Mouse (Mus musculus): ENCODE data around the gene Dusp14.

Gene Dusp14

DNA sequence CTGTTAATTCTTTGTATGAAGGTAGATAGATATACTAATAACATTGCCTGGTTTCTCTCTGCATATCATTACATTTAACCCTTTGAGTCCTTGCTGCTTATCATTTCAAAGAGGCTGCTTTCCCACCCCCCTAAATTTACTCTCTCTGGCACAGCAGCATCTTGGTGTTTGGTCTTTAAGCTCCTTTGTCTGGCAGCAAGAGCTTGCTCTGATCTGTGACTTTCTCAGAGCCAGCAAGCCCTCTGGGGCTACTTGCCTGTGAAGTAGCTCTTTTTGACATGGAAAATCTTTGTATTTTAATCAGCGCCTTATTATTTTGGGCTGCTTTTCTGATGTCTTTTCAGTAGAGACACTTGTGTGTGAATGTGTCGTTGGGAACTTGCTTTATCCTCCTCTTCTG is 57.5 kb downstream of the Dusp14 start:
- no peak for DNase-seq

GRCm38 (mm10) chr11:84011050-84011449 is 58.0 kb downstream of the Dusp14 start:
- no peak for DNase-seq

- no peak for DNase-seq
These were observed 58.6 kb downstream of the Dusp14 start for GRCm38 (mm10) chr11:84010411-84010810.

DNA sequence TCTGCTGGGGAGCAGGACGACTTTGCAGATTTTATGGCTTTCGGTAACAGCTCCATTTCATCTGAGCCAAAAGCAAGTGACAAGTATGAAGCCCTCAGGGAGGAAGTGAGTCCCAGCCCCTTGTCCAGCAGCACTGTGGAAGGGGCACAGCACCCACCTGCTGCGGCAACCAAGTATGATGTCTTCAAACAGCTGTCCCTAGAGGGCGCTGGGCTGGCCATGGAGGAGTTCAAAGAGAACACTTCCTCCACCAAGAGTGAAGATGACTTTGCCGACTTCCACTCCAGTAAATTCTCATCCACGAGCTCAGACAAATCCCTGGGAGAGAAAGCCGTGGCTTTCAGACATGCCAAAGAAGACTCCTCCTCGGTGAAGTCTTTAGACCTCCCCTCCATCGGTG is 60.1 kb downstream of the Dusp14 start:
- no peak for DNase-seq

DNA sequence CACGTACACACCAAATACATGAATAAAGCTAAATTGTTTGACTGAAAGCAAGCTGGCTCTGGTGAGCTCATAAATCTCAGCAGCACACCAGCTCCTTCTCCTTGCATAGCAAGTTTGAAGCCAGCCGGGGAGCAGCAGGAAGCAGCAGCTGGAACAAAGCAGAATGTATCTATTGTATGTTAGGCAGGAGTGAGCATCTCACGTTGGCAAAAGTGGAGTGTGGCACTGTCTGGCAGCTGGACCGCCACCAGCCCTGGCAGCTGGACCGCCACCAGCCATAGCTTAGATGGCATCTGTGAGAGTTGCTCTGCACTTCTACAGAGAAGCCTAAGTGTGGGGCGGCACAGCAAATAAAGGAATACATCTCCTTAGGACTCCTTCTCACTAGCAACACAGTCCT is 65.1 kb downstream of the Dusp14 start:
- DNase-seq: no peak

DNA sequence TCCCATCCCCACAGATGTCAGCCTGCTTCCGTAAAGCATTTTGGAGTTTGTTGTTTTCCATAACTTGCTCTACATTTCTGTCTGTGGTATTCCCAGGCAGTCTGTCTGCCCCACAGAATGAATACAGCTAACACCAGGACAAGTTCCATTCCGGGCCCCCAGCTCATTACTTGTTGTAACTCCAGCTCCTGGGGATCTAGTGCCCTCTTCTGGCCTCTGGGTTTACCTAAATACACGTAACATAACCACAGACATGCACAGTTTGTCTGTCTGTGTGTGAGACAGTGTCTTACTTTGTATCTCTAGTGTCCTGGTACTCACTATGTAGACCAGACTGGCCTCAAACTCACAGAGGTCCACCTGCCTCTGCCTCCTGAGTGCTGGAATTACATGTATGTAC is 67.8 kb downstream of the Dusp14 start:
- DNase-seq: no peak

- DNase-seq: no peak
These were observed 69.6 kb downstream of the Dusp14 start for GRCm38 (mm10) chr11:83999411-83999915.

- no peak for DNase-seq
These were observed 70.1 kb downstream of the Dusp14 start for GRCm38 (mm10) chr11:83998993-83999392.
